Mouse (Mus musculus): Measurements from ENCODE around the gene Apoc1.

Gene Apoc1

DNA sequence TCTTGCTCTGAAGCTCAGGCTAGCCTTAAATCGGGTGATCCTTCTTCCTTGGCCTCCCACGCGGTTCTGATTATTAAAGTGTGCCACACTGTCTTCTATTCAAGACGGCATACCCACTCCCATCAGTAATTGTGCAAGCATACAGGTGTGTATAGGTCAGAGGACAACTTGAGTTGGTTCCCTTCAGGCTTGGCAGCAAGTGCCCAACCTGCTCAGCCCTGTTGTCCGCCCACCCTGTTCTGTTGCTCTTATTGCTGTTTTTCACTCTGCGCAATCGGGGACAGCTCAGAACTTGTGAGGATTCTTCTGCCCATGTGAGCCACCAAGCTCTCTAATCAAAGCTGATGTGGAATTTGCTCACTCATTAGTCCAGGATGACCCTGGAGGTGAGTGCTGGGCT lies 12.8 kb upstream of the Apoc1 start:
- no peak for DNase-seq (ENCODE audit: low read depth, low spot score)

DNA sequence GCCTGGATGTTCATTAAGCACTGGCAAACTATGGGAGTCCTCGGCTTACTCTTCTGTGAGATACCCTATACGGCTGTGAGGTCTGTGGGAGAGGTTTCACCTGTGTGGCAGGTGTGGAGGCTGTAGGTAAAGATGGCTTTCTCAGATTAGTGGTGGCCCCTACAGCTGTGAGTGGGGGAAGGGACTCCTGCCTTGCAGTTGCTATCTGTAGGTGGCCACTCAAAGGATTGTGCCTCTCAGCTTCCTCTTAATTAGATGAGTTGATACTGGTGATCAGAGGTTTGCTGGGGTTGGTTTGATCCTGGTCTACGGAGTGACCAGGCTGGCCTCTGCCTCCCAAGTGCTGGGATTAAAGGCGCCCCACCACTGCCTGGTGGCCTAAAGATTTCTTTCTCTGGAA lies 12.0 kb upstream of the Apoc1 start:
- no peak for DNase-seq (ENCODE audit: low read depth, low spot score)

DNA sequence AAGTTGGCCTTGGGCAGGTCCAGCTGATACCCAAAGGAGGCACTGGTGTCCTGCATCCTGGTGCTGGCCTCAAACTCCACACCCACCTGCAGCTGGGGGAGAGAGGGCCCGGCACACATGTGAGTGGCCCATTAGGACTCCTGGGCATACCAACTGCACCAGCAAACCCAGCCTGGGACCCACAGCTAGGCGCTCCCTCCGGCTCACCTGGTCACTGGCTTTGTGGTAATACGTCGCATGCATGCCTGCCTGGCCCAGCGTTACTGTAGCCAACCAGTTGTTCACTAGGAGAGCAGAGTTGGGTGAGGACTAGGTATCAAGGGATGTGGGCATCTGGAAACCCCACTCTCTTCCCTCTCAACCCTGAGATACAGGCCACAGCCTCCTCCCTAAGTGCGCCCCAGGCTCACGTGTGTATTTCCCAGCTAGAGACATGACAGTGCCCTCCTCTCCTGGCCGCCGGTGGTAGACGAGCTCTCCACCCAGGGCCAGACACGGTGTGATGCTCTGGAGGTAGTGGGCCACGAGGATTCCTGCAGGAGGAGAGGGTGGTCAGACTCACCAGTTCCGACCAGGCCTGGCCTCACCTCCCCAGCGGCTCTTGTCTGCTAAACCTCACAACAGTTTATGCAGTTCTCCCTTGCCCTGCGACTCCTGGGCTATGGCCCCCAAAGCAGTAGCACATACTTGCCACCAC lies 10.5 kb upstream of the Apoc1 start:
- no peak for DNase-seq (ENCODE audit: low read depth, low spot score)

DNA sequence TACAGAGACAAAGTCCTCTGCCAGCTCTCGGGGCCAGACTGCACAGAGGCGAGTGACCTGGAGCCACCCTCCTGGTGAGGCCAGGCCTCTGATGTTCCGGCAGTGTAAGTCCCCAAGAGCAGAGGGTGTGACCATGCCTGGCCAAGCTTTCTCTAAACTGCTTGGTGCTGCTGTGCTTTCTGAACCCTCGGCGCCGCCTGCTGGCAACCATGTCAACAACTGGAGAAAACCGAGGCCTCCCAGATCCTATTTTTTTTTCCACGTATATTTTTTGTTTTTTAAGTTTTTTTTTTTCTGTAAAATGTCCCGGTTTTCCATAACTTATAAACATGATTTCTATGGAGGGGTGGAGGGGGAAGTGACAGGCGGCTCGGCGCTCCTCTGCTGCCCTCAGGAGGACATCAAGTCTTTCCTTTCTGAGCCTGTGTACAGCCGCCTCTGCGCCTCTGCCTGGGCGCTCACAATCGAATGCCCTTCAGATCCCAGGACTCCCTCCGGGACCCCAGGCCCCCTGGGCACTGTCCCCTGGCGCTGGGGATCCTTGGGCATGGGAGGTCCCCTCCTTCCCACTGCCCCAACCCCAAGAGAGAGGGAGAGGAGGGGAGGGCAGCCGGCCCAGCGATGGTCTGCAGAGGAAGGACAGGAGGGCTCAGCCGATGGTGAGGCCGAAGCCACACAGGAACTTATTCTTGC lies 8.8 kb upstream of the Apoc1 start:
- DNase-seq (ENCODE audit: low read depth, low spot score): peak; percentile 54

DNA sequence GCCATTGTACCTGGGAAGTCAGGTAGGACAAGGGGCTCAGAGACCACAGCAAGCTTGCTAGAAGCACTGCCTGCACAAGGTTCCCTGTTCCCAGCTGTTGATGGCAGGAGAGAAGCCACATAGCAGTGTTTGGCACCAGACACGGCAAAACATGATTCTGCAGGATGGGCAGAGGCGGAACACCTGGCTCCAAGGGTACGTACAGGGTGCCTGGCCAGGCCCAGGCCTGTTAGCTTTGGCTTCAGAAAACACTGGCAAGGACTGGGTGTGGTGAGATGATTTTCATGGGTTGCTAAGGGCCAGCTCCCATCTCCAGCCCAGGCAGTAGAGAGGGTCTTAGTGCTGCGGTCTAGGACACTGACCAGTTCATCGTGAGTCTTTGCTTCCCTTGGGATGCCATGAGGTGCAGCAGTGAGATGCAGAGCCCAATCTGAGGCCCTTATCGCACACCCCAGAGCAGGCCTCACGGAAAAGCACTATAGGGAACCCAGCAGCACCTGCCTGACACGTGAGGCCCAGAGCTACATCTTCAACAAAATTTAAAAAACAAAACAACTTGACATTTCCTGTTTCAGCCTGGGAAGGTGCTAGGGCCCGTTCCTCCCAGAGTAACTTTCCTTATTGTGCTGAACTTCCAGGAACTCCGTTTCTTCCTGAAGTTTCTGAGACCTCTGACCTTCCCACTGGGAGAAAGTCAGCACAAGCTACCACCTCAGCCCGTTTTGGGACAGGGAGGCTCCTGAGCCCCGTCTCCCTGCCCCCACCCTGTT lies 8.0 kb upstream of the Apoc1 start:
- DNase-seq (ENCODE audit: low read depth, low spot score): no peak

DNA sequence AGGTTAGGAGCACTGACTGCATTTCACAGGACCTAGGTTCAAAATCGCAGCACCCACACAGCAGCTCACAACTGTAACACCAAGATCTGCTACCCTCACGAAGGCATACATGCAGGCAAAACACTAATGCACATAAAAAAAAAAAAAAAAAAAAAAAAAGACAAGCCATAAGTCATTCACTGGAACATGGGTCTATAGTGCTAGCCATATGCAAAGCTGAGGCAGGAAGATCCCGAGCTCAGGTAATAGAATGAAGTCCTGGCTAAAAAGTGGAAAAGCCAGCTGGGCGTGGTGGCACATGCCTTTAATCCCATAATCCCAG lies 7.3 kb upstream of the Apoc1 start:
- no peak for DNase-seq (ENCODE audit: low read depth, low spot score)

DNA sequence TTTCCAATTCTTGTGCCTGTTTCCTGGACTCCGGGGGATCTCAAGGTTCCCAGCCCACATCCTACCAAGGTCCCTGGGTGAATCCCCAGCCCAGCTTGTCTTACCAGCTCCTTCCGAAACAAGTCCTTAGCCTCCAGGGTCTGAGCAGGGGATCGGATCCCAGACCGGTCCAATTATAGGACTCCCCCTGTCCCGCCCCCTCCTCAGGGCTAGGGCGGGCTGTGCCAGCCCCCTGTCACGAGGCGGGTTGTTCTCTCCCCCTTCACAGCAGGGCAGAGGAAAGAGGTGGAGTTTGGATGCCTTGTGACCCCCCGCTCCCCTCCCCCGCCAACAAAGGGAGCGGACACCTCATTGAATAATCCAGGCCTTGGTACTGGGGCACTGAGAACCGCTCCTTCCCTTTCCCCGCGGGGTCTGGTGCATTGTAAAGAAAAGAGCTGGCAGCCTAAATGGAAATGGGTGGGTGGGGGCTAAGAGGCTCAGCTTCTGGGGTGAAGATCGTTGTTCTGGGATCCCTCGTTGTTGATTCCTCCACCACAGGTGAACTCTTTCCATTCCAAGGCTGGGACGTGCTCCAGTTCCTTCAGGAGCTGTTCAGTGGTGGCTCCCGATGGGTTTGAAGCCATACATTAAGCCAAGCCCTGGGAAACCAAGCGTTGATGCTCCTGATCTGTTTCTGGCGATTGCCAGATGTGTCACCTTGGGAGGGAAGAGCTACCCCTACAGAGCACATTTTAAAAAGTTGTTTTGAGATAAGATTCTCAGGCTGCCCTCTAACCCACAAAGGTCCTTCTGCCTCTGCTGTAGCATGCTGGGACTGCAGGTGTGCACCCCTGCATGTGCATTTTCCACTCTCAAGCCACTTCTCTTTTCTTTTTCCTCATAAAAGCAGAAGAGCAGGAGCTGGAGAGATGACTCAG lies 6.7 kb upstream of the Apoc1 start, which contains the start of gene Apoe:
Apoe (minus strand) TSS at position 282 of the 920 bp plus-strand sequence.
- peak; percentile 46 for DNase-seq (ENCODE audit: low read depth, low spot score)

DNA sequence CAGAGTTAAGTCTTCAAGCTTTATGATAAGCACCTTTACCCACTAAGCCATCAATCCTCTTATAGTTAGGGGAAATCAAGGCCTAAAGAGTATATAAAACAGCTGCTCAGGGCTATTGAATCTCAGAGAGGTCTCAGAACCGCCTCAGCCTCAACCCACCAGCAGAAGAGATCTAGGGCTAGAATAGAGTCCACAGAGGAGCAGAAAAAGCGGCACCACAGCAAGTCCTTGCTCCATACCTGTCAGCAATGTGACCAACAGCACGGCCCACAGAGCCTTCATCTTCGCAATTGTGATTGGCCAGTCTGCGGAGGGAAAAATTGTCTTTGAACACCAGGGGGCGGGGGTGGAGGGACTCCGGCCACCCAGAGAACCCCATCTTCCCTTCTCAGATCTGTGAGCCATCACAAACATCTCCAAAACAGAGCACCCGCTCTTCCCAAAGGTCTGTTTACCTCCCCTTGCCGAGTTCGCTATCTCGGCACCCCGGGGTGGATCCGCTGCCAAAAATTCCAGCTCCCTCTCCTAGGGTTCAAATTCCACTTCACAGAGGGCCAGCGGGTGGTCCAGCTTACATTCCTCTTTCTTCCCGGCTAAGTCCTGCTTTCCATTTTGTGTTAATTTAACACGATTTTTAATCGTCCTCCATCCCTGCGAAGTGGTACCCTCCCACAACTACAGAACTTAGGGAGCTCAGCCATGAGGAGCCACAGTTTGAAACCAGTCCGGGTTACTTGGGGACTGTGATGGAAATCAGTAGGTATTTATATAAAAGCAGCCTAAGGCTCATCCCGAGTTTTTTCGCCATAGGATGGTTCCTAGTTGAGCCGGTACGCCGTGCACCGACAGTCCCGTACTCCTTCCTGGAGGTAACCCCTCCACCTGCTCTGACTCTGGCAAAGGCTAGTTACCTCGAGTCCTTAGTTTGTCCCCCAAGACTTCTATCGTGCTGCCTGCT lies 5.8 kb upstream of the Apoc1 start:
- no peak for DNase-seq (ENCODE audit: low read depth, low spot score)

DNA sequence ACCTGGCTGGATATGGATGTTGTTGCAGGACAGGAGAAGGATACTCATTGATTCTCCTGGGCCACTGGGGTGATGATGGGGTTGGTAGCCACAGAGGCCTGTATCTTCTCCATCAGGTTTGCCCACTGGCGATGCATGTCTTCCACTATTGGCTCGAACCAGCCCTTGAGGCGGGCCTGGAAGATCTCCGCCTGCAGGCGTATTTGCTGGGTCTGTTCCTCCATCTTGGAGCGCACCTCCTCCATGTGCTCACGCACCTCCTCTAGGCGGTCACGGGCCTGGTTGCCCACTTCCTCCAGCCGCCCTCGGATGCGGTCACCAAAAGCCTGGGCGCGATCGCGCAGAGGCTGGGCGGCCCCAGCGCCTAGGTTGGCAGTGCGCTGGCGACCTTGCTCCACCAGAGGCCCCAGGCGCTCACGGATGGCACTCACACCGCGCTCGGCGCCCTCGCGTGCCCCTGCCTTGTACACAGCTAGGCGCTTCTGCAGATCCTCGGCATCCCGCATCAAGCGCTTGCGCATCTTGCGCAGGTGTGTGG lies 3.9 kb upstream of the Apoc1 start:
- no peak for DNase-seq (ENCODE audit: low read depth, low spot score)

DNA sequence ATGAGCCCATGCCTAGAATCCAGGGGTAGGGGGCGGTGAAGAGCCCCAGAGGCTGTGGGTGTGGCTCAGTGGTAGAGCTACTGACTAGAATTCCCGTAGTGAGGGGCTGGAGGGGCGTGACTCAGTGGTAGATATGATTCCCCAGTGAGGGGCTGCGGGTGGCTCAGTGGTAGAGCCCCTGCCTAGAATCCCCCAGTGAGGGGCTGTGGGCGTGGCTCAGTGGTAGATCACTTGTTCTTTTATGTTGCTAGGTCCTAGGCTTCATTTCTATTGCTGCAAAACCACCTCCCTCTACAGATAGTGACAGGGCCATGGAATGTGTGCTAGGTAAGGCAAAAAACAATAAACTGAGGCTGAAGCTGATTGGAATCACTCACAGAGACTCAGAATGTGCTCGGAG lies 3.4 kb upstream of the Apoc1 start:
- no peak for DNase-seq (ENCODE audit: low read depth, low spot score)

DNA sequence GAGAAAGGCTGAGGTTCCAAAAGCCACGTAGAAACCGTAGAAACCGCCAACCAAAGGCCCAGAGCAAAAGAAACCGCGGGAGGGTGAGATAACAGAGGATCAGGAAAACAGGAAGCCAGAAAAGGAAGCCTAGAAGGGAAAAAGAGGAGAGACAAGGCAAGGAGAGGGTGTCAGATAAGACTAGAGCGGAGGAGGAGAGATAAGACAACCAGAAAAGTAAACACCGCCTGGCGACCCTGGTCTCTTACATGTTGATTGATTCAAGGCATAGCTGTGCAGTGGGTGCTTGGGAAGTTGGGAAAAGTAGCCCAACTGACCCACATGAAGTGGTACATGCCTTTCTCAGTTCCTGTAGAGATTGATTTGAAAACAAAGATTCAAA lies 2.7 kb upstream of the Apoc1 start:
- DNase-seq (ENCODE audit: low read depth, low spot score): no peak

DNA sequence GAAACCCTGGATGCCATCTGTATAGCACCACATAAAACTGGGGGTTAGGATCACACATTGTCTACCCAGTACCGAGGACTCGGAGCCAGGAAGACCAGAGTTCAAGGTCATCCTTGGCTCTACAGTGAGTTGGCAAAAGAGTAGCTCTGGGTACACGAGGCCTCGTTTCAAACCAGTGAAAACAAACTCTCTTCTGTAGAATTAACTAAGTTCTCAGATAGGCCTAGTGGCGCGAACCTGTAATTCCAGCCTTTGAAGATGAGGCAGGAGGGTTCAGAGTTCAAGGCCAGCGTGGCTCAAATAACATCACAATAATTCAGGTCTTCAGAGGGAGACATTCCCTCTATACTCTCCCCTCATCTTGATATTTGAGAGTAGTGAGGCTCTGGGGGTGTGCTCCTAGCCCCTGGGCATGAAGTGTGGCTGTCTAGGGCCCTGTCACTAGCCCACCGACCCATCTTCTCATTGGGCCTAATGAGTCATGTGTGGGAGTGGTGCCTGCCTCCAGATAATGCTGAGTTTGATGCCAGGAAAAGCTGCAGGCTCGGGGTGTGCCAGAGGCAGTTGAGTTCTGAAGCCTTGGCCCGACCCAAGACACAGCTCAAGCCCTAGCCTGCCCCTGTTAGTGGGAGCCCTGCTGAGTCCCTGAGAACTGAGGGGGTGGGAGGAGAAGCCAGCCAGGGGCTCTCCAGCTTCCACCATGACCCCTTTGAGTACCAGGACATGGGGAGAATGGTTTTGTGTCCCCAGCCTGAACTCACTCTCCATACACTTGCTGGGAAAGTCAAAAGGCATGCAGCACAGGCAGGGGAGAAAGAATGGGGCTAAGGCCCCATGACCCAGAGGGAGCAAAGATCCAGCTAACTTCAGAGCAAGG lies 2.1 kb upstream of the Apoc1 start:
- no peak for DNase-seq (ENCODE audit: low read depth, low spot score)

DNA sequence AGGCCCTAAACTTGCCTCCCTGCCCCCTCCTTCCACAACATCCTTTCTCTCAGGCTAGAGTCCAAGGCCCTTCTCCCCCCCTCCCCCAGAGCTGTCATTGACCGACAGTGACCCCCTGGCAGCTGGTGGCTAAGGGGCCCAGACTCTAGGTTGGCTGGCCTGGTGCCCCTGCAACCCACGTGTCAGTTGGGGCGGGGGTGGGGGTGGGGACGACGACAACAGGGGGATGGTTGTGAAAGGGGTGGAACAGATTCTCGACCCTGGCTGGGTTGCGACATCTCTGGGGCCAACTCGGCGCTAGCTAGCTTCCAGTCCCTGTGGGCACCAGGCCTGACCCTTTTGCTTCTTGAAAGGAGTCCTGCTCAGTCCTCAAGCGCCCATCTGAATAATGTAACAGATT lies 961 bp upstream of the Apoc1 start:
- no peak for DNase-seq (ENCODE audit: low read depth, low spot score)

DNA sequence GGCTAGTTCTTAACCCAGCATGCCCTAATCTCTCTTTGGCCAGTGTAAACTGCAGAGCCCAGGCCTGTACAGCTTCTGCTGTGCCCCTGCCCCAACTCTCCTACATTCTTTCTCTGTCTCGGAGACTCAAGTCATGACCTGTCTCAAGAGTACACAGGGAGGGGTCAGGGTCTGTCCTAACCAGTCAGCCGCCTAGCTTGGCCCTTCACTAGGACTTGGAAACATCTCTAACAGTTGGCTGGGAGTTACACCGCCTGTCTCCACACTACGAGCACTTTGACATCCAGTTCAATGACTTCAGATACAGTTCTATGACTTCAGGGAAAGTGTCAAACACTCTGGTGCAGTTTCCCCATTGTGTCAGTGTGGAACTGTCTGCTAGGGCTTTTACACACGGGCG lies 1.0 kb downstream of the Apoc1 start:
- no peak for DNase-seq (ENCODE audit: low read depth, low spot score)

DNA sequence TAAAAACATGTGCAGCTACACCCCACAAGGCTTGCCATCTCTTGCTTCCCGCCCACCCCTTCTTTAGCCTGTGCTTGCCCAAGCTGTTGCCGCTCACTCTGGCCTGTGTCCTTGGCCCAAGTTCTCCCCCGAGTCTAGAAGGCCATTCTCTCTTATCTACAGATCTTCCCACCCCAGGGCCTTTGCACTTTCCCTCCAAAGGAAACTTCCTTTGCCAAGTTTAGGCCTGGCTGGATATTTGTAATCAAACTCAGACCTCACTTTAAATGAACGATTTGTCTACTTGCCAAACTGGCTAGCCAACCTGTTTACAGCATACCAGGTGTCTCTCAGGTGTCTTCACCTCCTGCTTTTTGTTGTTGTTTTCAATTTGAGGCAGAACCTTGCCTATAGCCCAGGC lies 1.6 kb downstream of the Apoc1 start:
- DNase-seq (ENCODE audit: low read depth, low spot score): no peak

DNA sequence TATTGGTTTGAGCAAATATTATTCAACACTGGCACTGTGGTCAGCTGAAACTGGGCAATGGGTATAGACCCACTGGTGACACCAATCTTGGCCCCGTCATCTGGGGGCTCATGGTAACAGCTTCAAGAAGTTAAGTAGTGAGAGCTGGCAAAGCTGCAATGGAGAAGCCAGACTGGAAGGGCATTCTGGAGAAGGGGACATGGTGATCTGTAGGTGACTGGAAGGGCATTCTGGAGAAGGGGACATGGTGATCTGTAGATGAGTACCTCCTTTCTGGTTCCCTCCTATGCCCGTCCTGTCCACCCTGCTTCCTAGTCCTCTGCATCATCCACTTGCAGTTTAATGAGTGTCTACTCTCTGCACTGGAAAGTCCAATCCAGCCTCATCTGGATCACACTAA lies 3.8 kb downstream of the Apoc1 start:
- no peak for DNase-seq (ENCODE audit: low read depth, low spot score)

DNA sequence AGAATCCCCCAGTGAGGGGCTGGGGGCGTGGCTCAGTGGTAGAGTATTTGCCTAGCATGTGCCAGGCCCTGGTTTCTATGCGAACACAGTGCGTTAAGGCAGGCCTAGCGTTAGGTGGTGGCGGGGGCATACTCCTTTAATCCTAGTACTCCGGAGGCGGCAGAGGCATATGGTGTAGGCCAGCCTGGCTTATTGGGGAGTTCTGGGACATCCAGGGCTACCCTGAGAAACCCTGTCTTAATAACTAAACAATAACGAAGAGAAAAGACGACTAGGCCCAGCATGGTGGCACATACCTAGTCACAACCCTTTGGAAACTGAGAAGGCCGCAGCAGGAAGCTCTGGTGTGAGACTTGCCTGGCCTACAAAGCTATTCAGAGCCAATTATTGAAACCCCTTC lies 4.4 kb downstream of the Apoc1 start:
- DNase-seq (ENCODE audit: low read depth, low spot score): no peak

DNA sequence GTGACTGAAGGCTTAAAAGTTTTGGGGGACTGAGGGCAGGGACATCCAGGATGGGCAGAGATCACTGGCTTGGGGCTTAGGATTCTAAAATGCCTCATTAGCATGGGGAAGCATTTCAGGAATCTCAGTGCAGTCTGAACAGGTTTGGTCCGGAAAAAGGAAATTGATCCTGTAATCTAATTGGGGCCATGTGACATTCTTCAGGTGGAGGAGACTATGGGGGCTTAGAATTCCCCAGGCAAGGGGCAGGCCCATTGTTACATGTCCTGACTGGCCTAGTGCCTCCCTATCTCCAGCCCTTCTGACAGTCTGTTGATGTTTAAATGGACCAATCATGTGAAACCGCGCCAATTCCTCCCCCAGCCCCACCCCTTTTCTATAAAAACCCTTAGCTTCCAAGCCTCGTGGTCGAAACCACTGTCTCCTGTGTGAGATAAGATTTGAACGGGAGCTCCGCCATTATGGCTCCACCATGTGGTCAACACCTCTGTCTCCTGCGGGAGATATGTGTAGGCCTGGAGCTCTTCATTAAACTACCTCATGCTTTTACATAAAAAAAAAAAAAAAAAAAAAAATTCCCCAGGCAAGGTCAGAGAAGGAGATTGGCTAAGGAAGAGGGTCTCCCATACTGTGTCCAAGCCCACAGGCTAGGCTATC lies 5.4 kb downstream of the Apoc1 start:
- DNase-seq (ENCODE audit: low read depth, low spot score): peak; percentile 54

DNA sequence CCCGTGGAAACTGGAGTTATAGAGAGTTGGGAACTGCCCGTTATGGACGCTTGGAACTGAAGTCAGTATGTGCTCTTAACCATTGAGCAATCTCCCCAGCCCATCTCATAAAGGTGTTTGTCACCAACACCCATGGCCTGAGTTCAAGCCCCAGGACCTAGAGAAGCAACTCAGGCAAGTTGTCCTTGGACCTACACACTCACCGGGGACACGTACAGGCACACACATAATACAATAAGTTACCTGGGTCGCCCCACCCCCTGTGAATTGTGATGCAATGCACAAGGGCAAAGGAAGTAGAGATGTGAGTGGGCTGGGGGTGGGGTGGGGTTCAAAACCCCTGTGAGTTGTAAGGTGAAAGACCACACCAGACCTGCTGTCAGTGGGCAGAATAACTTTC lies 5.9 kb downstream of the Apoc1 start:
- no peak for DNase-seq (ENCODE audit: low read depth, low spot score)
